In genomic region chr1:107589691-107590470, GRCm38 (mm10) we compare ENCODE assay signal across 8 mouse cellular contexts. TPM values are rescaled to one million over a fixed set of nuclear protein-coding genes. Genes with fewer than 3 reads are reported as not detected.
A peak's percentile ranks its signal among the peaks of the same experiment; 100 is the strongest.
DNase-seq lines count a peak whose midpoint lies in the region; ATAC-seq and TF ChIP-seq lines count a peak whose summit lies in the region.

TSS of gene Serpinb8 (plus strand) at chr1:107590006.

- no peaks in the 10 kb centered on the region for H3K27me3 ChIP-seq in neural tube, embryonic 13.5 days
- H3K27me3 ChIP-seq in kidney, postnatal 0 days (ENCODE audit: insufficient read depth, low read length) = no peaks in the 10 kb centered on the region

- H3K27ac ChIP-seq in neural tube, embryonic 13.5 days (replicated peaks) = no peak within 1 kb of the TSS
- no peak within 1 kb of the TSS for H3K27ac ChIP-seq in kidney, postnatal 0 days

- 66% methylated on average over 10 of the region's 10 CpGs for WGBS in neural tube, embryonic 13.5 days
- 29% methylated on average over 10 of the region's 10 CpGs for WGBS in kidney, postnatal 0 days
- 12% methylated on average over 10 of the region's 10 CpGs for WGBS in lung, adult 2 months

- TF ChIP-seq CTCF in kidney, postnatal 0 days (IDR thresholded peaks at IDR 0.05; ENCODE audit: low read depth) = no peak
- TF ChIP-seq CTCF in lung, adult 2 months (IDR thresholded peaks at IDR 0.05; ENCODE audit: insufficient read depth, low read length) = no peak

- H3K4me3 ChIP-seq in neural tube, embryonic 13.5 days = no peak within 1 kb of the TSS
- 0 out of 2 replicates have a peak within 1 kb of the TSS, but pooled peaks have one; percentile 5 for H3K4me3 ChIP-seq in kidney, postnatal 0 days (replicated peaks; ENCODE audit: low read depth, low read length)
- peak within 1 kb of the TSS; percentile 43 for H3K4me3 ChIP-seq in lung, adult 2 months (replicated peaks; ENCODE audit: extremely low read depth, low read depth, low read length)

- no peak for TF ChIP-seq POLR2A in lung, adult 2 months (IDR thresholded peaks at IDR 0.05; ENCODE audit: borderline replicate concordance, extremely low read depth, low read depth, low read length)

- H3K36me3 ChIP-seq in neural tube, embryonic 13.5 days = no peaks in the 10 kb centered on the region
- no peaks in the 10 kb centered on the region for H3K36me3 ChIP-seq in kidney, postnatal 0 days (ENCODE audit: insufficient read depth, low read length)

- no peaks in the 10 kb centered on the region for H3K9me3 ChIP-seq in neural tube, embryonic 13.5 days
- H3K9me3 ChIP-seq in kidney, postnatal 0 days (replicated peaks; ENCODE audit: low read length) = no peaks in the 10 kb centered on the region

- peak within 1 kb of the TSS; percentile 8; the same call in 1 of the 2 replicates for H3K4me2 ChIP-seq in neural tube, embryonic 13.5 days
- peak within 1 kb of the TSS; percentile 41 for H3K4me2 ChIP-seq in kidney, postnatal 0 days (ENCODE audit: low read length)

- DNase-seq in neural tube, embryonic 10.5 days (ENCODE audit: extremely low spot score, low spot score) = no peak
- DNase-seq in cerebellum, postnatal 36 days = peak; percentile 94 to 97
- DNase-seq in heart, adult 11 months = peak; percentile 98
- peak; percentile 24 for DNase-seq in kidney, postnatal 0 days (ENCODE audit: low spot score)
- DNase-seq in lung, adult 2 months = peak; percentile 59
- DNase-seq in right cerebral cortex, postnatal 25 days = peak; percentile 69
- no peak for DNase-seq in retina, embryonic 14.5 days (ENCODE audit: low spot score)

- no peaks in the 10 kb centered on the region for H3K4me1 ChIP-seq in neural tube, embryonic 13.5 days (replicated peaks)
- no peaks in the 10 kb centered on the region for H3K4me1 ChIP-seq in kidney, postnatal 0 days (replicated peaks; ENCODE audit: insufficient read depth, low read length)
- no peaks in the 10 kb centered on the region; the same call in none of the 2 replicates for H3K4me1 ChIP-seq in lung, adult 2 months (ENCODE audit: control insufficient read depth, insufficient read depth, low read length)

- no peak for ATAC-seq in neural tube, embryonic 13.5 days (ENCODE audit: low read depth)
- ATAC-seq in kidney, postnatal 0 days (replicated peaks; ENCODE audit: low FRiP score, low read depth) = peak; percentile 80; the same call in 1 of the 2 replicates

- H3K9ac ChIP-seq in neural tube, embryonic 13.5 days = no peak within 1 kb of the TSS
- no peak within 1 kb of the TSS for H3K9ac ChIP-seq in kidney, postnatal 0 days (ENCODE audit: low read depth, low read length)

RNA-seq across cellular contexts. Expression of gene Serpinb8, which starts in this region (rescaled TPM):
- 1.1 and 1.3 TPM in 2 replicates for polyA plus RNA-seq in neural tube, embryonic 13.5 days (2015; fragmentation: Nextera tagmentation; extraction: Ambion mirVana)
- 2.4 TPM in 2 replicates for polyA plus RNA-seq in kidney, postnatal 0 days (2015; fragmentation: Nextera tagmentation; extraction: Ambion mirVana)
- polyA plus RNA-seq in lung, adult 2 months (2012; rRNA removed) = 2.1 and 5.2 TPM in 2 replicates

Comparison
In these comparisons a context has a peak if more than half of its experiments do, and no peak if none do; other contexts are left out.
1. DNase-seq: peak in cerebellum, postnatal 36 days (2 of 2), heart, adult 11 months (single experiment), kidney, postnatal 0 days (single experiment), lung, adult 2 months (single experiment) and right cerebral cortex, postnatal 25 days (single experiment); none in neural tube, embryonic 10.5 days (single experiment) and retina, embryonic 14.5 days (single experiment).